Mouse (Mus musculus): Measurements from ENCODE around the gene 1700034J05Rik. TPM values are rescaled to one million over a fixed set of nuclear protein-coding genes. Genes with fewer than 3 reads are reported as not detected.

The 1700034J05Rik gene
- polyA plus RNA-seq, 1 experiment: not detected

DNA sequence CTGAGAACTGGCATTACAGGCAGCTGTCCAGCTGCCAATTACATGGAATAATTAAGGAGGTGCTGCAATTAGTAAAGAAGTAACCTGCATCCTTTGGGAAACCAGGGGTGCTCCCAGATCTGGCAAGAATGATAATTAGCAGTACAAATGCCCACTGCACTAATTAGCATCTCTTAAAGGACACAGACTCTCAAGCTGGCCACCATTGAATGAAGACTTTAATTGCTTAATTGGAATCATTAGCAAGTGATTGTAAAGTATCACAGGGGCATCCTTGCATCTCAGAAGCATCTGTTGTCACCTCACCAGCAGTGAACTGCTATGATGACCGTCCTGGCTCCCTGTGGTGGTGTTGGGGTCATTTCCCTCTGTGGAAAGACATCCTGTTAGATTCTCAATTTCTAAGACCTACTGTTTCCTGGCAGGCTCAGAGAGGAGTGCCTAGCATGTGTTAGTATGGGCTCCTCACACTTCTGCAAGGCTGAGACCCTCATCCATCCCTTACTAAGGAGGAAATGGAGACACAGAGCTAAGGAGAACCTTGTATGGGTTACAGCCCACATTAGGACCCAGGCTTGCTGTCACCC, 27.1 kb upstream of the 1700034J05Rik start:
- Histone ChIP-seq H3K27ac (ENCODE audit: insufficient read depth, low read depth, low read length) (no peak overlapping the region), H3K4me3 (ENCODE audit: insufficient read depth, low read depth, low read length) (no peak overlapping the region), H3K4me1 (ENCODE audit: control insufficient read depth, insufficient read depth, low read length) (no peaks in the 10 kb centered on the region)
- 69% methylated on average over 1 of the region's 1 CpGs for WGBS
- no peak for TF ChIP-seq CTCF (IDR thresholded peaks at IDR 0.05; ENCODE audit: insufficient read depth, low read depth, low read length)
- TF ChIP-seq POLR2A (IDR thresholded peaks at IDR 0.05; ENCODE audit: insufficient read depth, low read depth, low read length): no peak

- H3K4me3 ChIP-seq (ENCODE audit: insufficient read depth, low read depth, low read length): no peak overlapping the region
- H3K4me1 ChIP-seq (ENCODE audit: control insufficient read depth, insufficient read depth, low read length): no peaks in the 10 kb centered on the region
- no peak for TF ChIP-seq CTCF (IDR thresholded peaks at IDR 0.05; ENCODE audit: insufficient read depth, low read depth, low read length)
- no peak for TF ChIP-seq POLR2A (IDR thresholded peaks at IDR 0.05; ENCODE audit: insufficient read depth, low read depth, low read length)
- H3K27ac ChIP-seq (ENCODE audit: insufficient read depth, low read depth, low read length): no peak overlapping the region
- 74% methylated on average over 3 of the region's 3 CpGs for WGBS
Measured at GRCm38 (mm10) chr6:146979953-146980352, 25.7 kb upstream of the 1700034J05Rik start.

- no peak overlapping the region for H3K27ac ChIP-seq (ENCODE audit: insufficient read depth, low read depth, low read length)
- H3K4me1 ChIP-seq (ENCODE audit: control insufficient read depth, insufficient read depth, low read length): no peaks in the 10 kb centered on the region
- no peak overlapping the region for H3K4me3 ChIP-seq (ENCODE audit: insufficient read depth, low read depth, low read length)
- TF ChIP-seq POLR2A (IDR thresholded peaks at IDR 0.05; ENCODE audit: insufficient read depth, low read depth, low read length) (no peak), CTCF (IDR thresholded peaks at IDR 0.05; ENCODE audit: insufficient read depth, low read depth, low read length) (no peak)
- WGBS: 91% methylated on average over 1 of the region's 1 CpGs
Measured at GRCm38 (mm10) chr6:146979115-146979744, 25.0 kb upstream of the 1700034J05Rik start.

- H3K4me3 ChIP-seq (ENCODE audit: insufficient read depth, low read depth, low read length): no peak overlapping the region
- H3K27ac ChIP-seq (ENCODE audit: insufficient read depth, low read depth, low read length): no peak overlapping the region
- WGBS: 57% methylated on average over 5 of the region's 5 CpGs
- TF ChIP-seq CTCF (IDR thresholded peaks at IDR 0.05; ENCODE audit: insufficient read depth, low read depth, low read length): no peak
- TF ChIP-seq POLR2A (IDR thresholded peaks at IDR 0.05; ENCODE audit: insufficient read depth, low read depth, low read length): no peak
- no peaks in the 10 kb centered on the region for H3K4me1 ChIP-seq (ENCODE audit: control insufficient read depth, insufficient read depth, low read length)
Measured at GRCm38 (mm10) chr6:146978691-146979114, 24.5 kb upstream of the 1700034J05Rik start.

GRCm38 (mm10) chr6:146976446-146976845, 22.2 kb upstream of the 1700034J05Rik start:
- no peaks in the 10 kb centered on the region for H3K4me1 ChIP-seq (ENCODE audit: control insufficient read depth, insufficient read depth, low read length)
- H3K27ac ChIP-seq (ENCODE audit: insufficient read depth, low read depth, low read length): no peak overlapping the region
- 85% methylated on average over 8 of the region's 8 CpGs for WGBS
- TF ChIP-seq POLR2A (IDR thresholded peaks at IDR 0.05; ENCODE audit: insufficient read depth, low read depth, low read length): no peak
- TF ChIP-seq CTCF (IDR thresholded peaks at IDR 0.05; ENCODE audit: insufficient read depth, low read depth, low read length): no peak
- H3K4me3 ChIP-seq (ENCODE audit: insufficient read depth, low read depth, low read length): no peak overlapping the region

- Histone ChIP-seq H3K4me3 (ENCODE audit: insufficient read depth, low read depth, low read length) (no peak overlapping the region), H3K27ac (ENCODE audit: insufficient read depth, low read depth, low read length) (no peak overlapping the region), H3K4me1 (ENCODE audit: control insufficient read depth, insufficient read depth, low read length) (peaks cover 3% of the 10 kb centered on the region; the same call in 1 of the 2 replicates)
- no peak for TF ChIP-seq POLR2A (IDR thresholded peaks at IDR 0.05; ENCODE audit: insufficient read depth, low read depth, low read length)
- TF ChIP-seq CTCF (IDR thresholded peaks at IDR 0.05; ENCODE audit: insufficient read depth, low read depth, low read length): no peak
Measured at GRCm38 (mm10) chr6:146973830-146974229, 19.6 kb upstream of the 1700034J05Rik start.

DNA sequence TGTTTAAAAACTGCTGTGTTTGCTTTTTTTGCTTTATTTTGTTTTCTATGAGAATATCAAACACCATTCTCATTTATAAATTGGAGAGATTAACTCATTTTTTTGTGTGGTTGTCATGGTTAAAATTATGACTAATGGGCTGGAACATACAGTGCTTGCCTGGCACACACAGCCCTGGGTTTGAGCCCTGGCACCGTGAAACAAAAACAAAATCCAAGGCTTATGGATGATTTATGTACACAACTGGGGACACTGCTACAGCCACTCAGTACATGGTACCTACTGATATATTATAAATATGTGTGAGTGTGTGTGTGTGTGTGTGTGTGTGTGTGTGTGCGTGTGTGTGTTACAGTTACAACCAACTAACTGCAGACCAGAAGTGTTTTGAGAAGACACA, 19.2 kb upstream of the 1700034J05Rik start:
- Histone ChIP-seq H3K4me1 (ENCODE audit: control insufficient read depth, insufficient read depth, low read length) (peaks cover 3% of the 10 kb centered on the region; the same call in 1 of the 2 replicates), H3K4me3 (ENCODE audit: insufficient read depth, low read depth, low read length) (no peak overlapping the region), H3K27ac (ENCODE audit: insufficient read depth, low read depth, low read length) (no peak overlapping the region)
- WGBS: 85% methylated on average over 2 of the region's 2 CpGs
- TF ChIP-seq CTCF (IDR thresholded peaks at IDR 0.05; ENCODE audit: insufficient read depth, low read depth, low read length) (no peak), POLR2A (IDR thresholded peaks at IDR 0.05; ENCODE audit: insufficient read depth, low read depth, low read length) (no peak)

DNA sequence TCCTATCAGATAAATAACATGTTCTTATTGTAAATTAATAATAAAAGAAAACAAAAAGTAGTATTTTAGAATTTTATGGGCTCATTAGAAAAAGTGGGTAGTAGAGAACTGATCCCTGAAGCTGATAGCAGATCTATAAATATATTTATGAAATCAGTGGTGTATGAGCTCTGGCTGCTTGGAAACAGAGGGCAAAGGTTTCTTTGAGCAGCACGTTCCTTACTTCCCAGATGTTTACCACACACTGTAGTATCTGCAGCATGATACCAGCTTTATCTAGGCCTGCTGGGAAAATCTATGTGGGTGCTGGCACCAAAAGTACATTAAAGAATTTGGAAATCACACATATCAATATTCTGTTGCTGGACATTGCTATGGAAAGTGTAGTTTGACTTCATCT, 18.5 kb upstream of the 1700034J05Rik start:
- no peak overlapping the region for H3K4me3 ChIP-seq (ENCODE audit: insufficient read depth, low read depth, low read length)
- TF ChIP-seq CTCF (IDR thresholded peaks at IDR 0.05; ENCODE audit: insufficient read depth, low read depth, low read length) (no peak), POLR2A (IDR thresholded peaks at IDR 0.05; ENCODE audit: insufficient read depth, low read depth, low read length) (no peak)
- no peak overlapping the region for H3K27ac ChIP-seq (ENCODE audit: insufficient read depth, low read depth, low read length)
- WGBS: 73% methylated on average over 1 of the region's 1 CpGs
- H3K4me1 ChIP-seq (ENCODE audit: control insufficient read depth, insufficient read depth, low read length): peaks cover 3% of the 10 kb centered on the region; the same call in 1 of the 2 replicates

DNA sequence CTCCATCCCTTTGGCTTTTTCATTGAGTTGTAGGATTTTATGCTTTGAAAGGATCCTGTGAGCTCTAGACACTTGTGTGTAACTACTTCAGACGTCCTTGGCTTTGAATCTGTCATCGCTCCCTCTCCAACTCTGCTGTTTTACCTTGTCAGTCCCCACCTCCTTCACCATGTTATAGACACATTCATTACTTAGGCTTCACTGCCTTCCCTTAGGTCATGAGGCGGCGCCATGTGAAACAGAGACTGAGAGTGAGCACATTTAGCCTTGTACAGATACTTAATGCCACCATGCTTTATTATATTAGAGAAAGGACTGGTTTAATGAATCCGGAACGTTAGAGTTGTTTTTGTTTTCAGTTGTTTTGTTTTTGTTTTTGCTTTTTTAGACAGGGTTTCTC, 17.8 kb upstream of the 1700034J05Rik start:
- Histone ChIP-seq H3K4me1 (ENCODE audit: control insufficient read depth, insufficient read depth, low read length) (peaks cover 3% of the 10 kb centered on the region; the same call in 1 of the 2 replicates), H3K4me3 (ENCODE audit: insufficient read depth, low read depth, low read length) (no peak overlapping the region), H3K27ac (ENCODE audit: insufficient read depth, low read depth, low read length) (no peak overlapping the region)
- no peak for TF ChIP-seq CTCF (IDR thresholded peaks at IDR 0.05; ENCODE audit: insufficient read depth, low read depth, low read length)
- no peak for TF ChIP-seq POLR2A (IDR thresholded peaks at IDR 0.05; ENCODE audit: insufficient read depth, low read depth, low read length)
- 70% methylated on average over 6 of the region's 6 CpGs for WGBS

All from olfactory bulb, adult 2 months (tissue).